Mouse (Mus musculus) hematopoietic stem cell, adult 5-6 weeks (primary cell): ENCODE data around the gene Bicd2. TPM values are rescaled to one million over a fixed set of nuclear protein-coding genes. Genes with fewer than 3 reads are reported as not detected.
"Not testable (repeated sequence)": the region's sequence is repeated elsewhere in the genome, so short reads cannot be mapped to it uniquely, and the experiment has no call there.

Source experiments
- ATAC-seq, 2 experiments: fragments of 125-278 bp in 1 of 2; replicated peaks in 1 of 2; 2 replicates each; pipeline ENCODE4 v1.8.0; 2016 to 2017; ENCODE audit warnings: inconsistent platforms in 2 of 2, mild to moderate bottlenecking in 2 of 2, moderate number of reproducible peaks in 2 of 2, low read depth in 1 of 2, moderate TSS enrichment in 1 of 2; ENCODE audit not compliant: low FRiP score in 2 of 2, poor library complexity in 2 of 2, severe bottlenecking in 2 of 2, insufficient read depth in 1 of 2, low TSS enrichment in 1 of 2
- total RNA-seq: library from RNA; stranded (forward); fragments of 172-1452, 232-1000 nt; gene quantifications from 2 replicates; pipeline ENCODE4 v1.2.3, GENCODE M21; 2017

Gene Bicd2
- total RNA-seq, 1 experiment from 2014 or later, result 21.2 TPM

- ATAC-seq, result no peak
These were observed 8.6 kb downstream of the Bicd2 start for GRCm38 (mm10) chr13:49349836-49350505.

GRCm38 (mm10) chr13:49352581-49353159 lies 11.3 kb downstream of the Bicd2 start:
- ATAC-seq, result peak; percentile 46 to 79; a peak in 3 of 4 replicates

- no peak for ATAC-seq
These were observed 12.0 kb downstream of the Bicd2 start for GRCm38 (mm10) chr13:49353422-49353821.

DNA sequence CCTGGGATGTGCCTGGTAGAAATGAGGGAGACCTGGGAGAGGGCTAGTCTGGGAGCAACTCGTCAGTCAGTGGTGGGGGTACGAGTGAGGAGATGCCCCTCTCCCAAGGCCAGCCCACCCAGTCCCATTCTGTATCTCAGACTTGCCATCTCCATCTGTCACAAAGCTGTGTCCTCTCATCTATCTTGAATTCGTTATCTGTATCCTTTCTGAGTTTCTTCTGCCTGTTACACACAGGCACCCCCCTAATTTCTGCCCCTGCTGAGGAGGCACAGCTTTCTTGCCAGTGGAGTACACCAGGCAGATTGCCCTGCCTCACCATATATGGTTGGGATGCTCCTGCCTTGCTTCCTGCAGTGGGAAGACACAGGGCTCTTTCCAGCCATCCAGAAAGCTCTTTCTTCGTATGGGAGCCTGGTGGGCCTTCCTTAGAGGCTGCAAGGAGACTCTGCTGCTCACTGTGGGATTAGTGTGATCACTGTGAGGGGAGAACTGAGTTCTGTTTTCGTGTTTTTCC lies 12.7 kb downstream of the Bicd2 start:
- ATAC-seq, result no peak

GRCm38 (mm10) chr13:49355461-49356061 lies 14.2 kb downstream of the Bicd2 start:
- ATAC-seq, result no peak

DNA sequence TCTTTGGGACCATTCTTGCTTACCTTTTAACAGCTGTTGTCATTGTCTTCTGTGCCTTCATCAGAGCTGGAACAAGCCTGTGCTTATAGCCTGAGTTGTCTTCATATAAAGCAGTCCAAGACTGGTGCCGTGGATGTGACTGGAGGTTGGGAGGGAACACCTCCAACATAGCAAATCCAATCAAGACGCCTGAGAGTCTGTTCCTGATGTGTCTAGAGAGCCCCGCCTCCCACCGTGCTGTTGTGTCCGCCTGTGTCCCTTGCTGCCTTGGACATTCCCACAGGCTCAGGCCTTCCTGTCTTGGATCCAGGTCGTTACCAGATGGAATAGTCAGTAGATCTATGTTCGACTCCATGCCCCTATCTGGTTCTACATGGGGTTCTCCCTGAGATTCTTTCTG lies 14.7 kb downstream of the Bicd2 start:
- ATAC-seq, result no peak

DNA sequence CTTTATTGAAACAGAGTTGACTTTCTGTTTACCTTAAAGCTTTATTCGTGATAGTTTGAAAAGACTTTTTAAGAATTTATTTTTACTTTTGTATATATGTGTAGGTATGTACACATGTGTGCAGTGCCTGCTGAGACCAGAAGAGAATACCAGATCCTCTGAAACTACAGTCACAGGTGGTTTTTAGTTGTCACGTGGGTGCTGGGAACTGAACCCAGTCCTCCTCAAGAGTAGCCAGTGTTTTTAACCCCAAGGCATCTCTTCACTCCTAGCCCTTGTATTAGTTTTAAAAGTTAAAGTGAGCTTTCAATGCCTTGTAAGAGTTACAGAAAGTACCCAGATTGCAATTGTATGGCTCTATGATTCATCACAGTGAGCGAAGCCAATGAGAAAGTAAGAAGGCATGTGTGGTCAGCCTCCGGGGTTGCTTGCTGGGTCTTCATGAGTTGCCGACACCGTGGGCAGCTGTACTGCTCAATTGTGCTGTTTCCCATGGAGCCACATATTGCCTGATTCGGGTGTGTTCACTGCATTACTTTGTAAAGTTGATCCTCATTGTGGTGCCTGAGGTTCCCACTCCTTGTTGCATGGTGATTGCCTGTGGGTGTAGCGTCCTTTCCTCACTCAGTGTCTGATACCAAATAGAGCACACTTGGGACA lies 16.1 kb downstream of the Bicd2 start:
- ATAC-seq, result no peak

- no peak for ATAC-seq
These were observed 16.8 kb downstream of the Bicd2 start for GRCm38 (mm10) chr13:49358184-49358583.

DNA sequence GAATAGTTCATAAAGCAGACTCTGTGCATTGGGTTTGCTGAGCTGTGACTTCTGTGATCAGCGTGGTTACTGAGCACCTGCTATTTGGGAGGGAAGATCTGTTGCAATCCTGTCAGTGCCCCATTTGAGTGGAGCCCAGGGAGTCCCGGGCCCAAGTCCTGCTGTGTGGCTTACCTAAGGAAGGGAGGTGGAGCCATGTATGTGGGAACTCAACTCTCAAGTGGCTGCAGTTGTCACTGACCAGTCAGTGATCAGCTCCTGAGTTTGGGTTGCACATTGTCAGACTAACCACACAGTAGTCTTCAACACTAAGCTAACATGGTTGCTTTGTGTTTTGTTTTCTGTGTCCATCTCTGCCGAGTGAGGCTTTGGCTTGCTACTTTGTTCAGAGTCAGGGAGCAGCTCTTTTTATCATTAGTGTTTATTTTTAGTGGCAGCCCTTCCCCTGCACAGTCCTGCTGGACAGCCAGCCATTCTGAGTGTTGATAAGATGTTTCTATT lies 19.6 kb downstream of the Bicd2 start:
- ATAC-seq, result 0 out of 4 replicates have a peak, but pooled peaks of 1 of the 2 experiments have one; percentile 17

- ATAC-seq, result no peak
These were observed 21.0 kb downstream of the Bicd2 start for GRCm38 (mm10) chr13:49362364-49362763.

DNA sequence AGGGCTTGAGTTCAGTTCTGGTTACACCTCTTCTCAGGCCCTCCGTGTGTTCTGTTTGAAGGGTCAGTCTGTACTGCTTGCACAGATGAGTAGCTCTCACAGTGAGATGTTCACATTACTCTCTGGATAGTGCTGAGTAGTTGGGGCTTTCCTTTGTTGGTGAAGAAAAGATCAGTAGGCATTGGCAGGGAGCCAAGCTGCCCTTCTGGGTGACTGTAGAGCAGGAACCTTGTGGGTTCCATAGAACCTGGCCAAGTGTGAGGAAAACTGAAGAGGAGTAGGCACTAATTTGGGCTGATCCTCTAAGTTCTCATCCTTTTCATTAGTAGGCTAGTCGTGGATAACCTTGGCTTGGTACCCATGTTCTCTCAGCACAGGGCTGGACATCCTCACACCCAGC lies 21.4 kb downstream of the Bicd2 start:
- ATAC-seq, result 0 out of 4 replicates have a peak, but pooled peaks have one; percentile 10 to 15

DNA sequence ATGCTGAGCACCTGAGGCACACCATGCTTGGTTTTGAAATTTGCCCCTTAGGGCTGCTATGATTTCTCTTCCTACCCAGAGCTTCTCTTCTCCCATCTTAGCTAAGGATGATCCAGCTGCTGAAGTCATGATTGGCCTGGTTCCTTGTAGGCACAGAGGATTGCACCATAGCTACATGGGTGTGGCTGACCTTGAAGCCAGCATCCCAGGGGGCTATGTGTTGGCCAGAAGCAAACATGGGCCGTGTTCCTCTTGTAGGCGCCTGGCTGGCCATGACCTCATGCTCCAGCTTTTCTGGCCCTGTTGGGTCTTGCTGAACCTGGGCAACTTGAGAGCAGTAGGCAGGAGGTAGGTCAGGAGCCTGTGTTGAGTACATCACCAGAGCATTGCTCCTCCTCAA lies 23.3 kb downstream of the Bicd2 start:
- ATAC-seq, result no peak

DNA sequence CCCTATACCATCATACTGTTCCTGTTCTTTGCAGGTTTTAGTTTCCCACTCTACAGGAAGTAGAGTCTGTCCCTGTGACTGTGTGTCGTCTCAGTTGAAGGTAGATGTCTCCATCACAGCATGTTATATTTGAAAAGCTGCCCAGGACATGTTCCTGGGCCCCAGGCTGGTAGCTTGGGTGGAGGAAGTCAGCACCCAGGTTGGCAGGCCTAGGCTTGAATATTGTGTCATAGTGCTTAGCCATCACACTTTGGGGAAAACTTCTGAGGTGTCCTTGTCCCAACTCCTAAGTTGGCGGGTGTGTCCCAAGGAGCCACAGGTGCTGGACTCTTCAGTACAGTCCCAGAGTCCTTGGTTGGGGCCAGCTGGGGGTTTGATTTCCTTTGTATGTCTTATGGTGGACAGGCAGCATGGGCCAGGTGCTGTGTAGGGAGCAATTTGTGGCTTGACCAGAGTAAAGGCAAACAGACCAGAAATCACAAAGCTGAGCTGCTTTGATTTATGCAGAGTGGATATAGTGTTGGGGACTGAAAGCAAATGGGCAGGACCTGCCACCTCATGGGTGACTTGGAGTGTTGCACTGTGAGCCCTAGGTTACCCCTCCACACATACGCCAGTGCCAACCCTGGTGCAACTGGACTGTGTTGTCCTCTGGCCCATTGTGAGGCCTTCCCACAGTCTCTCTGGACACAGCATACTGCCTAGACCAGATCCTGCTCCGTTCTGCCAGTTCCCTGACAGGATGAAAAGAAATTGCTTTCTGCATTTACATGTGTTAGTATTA lies 26.5 kb downstream of the Bicd2 start:
- no peak for ATAC-seq

GRCm38 (mm10) chr13:49369404-49369803 lies 28.0 kb downstream of the Bicd2 start:
- no peak for ATAC-seq

DNA sequence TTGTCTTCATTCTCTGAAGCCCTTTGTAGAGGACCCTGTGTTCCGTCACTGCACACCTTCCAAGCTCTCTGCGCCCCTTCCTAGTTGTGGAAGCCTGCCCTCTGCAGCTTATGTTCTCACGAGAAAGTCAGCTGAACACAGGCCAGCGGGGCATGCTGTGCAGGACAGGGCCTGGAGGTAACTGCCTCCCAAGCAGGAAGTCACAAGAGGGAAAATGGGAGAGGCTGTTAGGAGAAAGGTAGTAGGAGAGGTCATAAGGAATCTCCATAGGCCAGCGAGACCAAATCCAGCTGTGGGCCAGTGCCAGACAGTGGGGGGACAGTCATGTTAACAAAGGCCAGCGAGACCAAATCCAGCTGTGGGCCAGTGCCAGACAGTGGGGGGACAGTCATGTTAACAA lies 28.8 kb downstream of the Bicd2 start:
- ATAC-seq, result not testable (repeated sequence)

- ATAC-seq, result not testable (repeated sequence)
These were observed 29.5 kb downstream of the Bicd2 start for GRCm38 (mm10) chr13:49370916-49371315.

GRCm38 (mm10) chr13:49371428-49371899 lies 30.1 kb downstream of the Bicd2 start:
- peak; percentile 85 to 93 for ATAC-seq
